Mouse (Mus musculus) heart, embryonic 12.5 days (tissue): ENCODE results near the gene Ccer2. TPM values are rescaled to one million over a fixed set of nuclear protein-coding genes. Genes with fewer than 3 reads are reported as not detected.

Experiments
- ATAC-seq: fragments of 200-750 bp; cut with Nextera tagmentation; 2 replicates; pipeline ENCODE4 v1.8.0; 2017; ENCODE audit warnings: moderate TSS enrichment, moderate library complexity; ENCODE audit not compliant: insufficient number of reproducible peaks, low FRiP score
- H3K27ac ChIP-seq: fragments of 300-500 bp; sonication (generic); 2 replicates; pipeline ENCODE4 v1.5.1; 2016; ENCODE audit warnings: mild to moderate bottlenecking, moderate library complexity; ENCODE audit not compliant: poor library complexity, severe bottlenecking
- H3K27me3 ChIP-seq: fragments of 300-500 bp; sonication (generic); replicated peaks from 2 replicates; pipeline ENCODE4 v1.6.1; 2016; ENCODE audit warnings: mild to moderate bottlenecking, moderate library complexity
- H3K36me3 ChIP-seq: fragments of 300-500 bp; sonication (generic); 2 replicates; pipeline ENCODE4 v1.6.1; 2016; ENCODE audit warnings: mild to moderate bottlenecking, moderate library complexity
- H3K4me1 ChIP-seq: fragments of 300-500 bp; sonication (generic); replicated peaks from 2 replicates; pipeline ENCODE4 v1.6.1; 2016; ENCODE audit warnings: mild to moderate bottlenecking
- H3K4me2 ChIP-seq: fragments of 300-500 bp; sonication (generic); 2 replicates; pipeline ENCODE4 v1.6.1; 2016; ENCODE audit warnings: mild to moderate bottlenecking, moderate library complexity
- H3K4me3 ChIP-seq: fragments of 300-500 bp; sonication (generic); 2 replicates; pipeline ENCODE4 v1.5.1; 2016; ENCODE audit warnings: mild to moderate bottlenecking
- H3K9ac ChIP-seq: fragments of 300-500 bp; sonication (generic); 2 replicates; pipeline ENCODE4 v1.6.1; 2016; ENCODE audit warnings: mild to moderate bottlenecking, moderate library complexity
- H3K9me3 ChIP-seq: fragments of 300-500 bp; sonication (generic); replicated peaks from 2 replicates; pipeline ENCODE4 v1.6.1; 2016; ENCODE audit warnings: mild to moderate bottlenecking, moderate library complexity
- WGBS: fragments of 180-500 bp; shearing (Covaris S2); methylation state at CpG from one replicate; pipeline ENCODE4 v1.1.7; 2016; 5-methylcytosine and 5-hydroxymethylcytosine counted together
- polyA plus RNA-seq: library from polyadenylated mRNA; unstranded; fragments of >200 nt; fragmentation: Nextera tagmentation; extraction: Ambion mirVana; gene quantifications from 2 replicates; pipeline ENCODE4 v1.2.1, GENCODE M21; 2016

Ccer2 gene
- polyA plus RNA-seq, 1 experiment from 2014 or later, result not detected

- Histone ChIP-seq H3K4me2 (no peak overlapping the region), H3K4me3 (no peak overlapping the region), H3K4me1 (peaks cover 15% of the 10 kb centered on the region; the same call in 1 of the 2 replicates), H3K27me3 (no peaks in the 10 kb centered on the region), H3K36me3 (peaks cover 6% of the 10 kb centered on the region; the same call in 1 of the 2 replicates), H3K27ac (no peak overlapping the region), H3K9me3 (no peaks in the 10 kb centered on the region), H3K9ac (no peak overlapping the region)
- WGBS, result 71% methylated on average over 14 of the region's 14 CpGs
- no peak for ATAC-seq
Measured at GRCm38 (mm10) chr7:28792391-28793185, 36.6 kb downstream of the Ccer2 start.

DNA sequence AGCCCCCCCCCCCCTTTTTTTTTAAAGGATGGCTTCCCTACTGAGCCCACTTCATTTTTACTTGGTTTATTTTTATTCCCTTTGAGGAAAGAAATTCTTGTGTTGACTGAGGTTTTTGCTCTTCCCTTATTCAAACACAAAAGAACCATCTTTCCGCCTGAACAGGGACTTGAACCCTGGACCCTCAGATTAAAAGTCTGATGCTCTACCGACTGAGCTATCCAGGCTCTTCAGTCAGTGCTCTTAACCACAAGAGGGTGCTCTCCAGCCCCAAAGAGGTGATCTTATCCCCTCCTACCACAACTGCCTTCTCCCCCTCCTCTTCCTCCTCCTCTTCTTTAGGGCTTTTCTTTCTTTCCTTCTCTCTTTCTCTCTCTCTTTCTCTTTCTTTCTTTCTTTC is 37.9 kb downstream of the Ccer2 start:
- no peak overlapping the region for H3K4me2 ChIP-seq
- H3K27me3 ChIP-seq, result no peaks in the 10 kb centered on the region
- no peak overlapping the region for H3K9ac ChIP-seq
- H3K9me3 ChIP-seq, result no peaks in the 10 kb centered on the region
- peaks cover 12% of the 10 kb centered on the region; the same call in 1 of the 2 replicates for H3K4me1 ChIP-seq
- no peaks in the 10 kb centered on the region for H3K36me3 ChIP-seq
- 28% methylated on average over 2 of the region's 2 CpGs for WGBS
- no peak overlapping the region for H3K27ac ChIP-seq
- no peak for ATAC-seq
- no peak overlapping the region for H3K4me3 ChIP-seq

DNA sequence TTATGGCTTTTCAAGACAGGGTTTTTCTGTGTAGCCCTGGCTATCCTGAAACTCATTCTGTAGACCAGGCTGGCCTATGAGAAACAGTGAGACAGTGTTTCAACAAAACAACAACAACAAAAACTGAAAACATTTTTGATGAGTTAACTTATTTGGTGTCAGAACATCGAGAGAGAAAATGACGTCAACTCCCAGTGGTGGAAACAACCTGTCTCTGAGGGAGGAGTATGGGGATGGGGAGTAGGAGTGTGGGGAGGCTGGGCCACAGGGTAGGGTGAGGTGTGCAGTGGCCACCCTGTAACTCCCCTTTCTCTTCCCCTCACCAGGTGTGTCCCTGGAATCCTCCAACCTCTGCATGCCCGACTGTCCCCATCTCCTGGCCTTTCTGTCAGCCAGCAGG is 38.5 kb downstream of the Ccer2 start:
- Histone ChIP-seq H3K9me3 (no peaks in the 10 kb centered on the region), H3K27ac (no peak overlapping the region), H3K4me1 (peaks cover 8% of the 10 kb centered on the region; the same call in 1 of the 2 replicates), H3K4me3 (no peak overlapping the region), H3K36me3 (no peaks in the 10 kb centered on the region), H3K27me3 (no peaks in the 10 kb centered on the region), H3K9ac (no peak overlapping the region), H3K4me2 (no peak overlapping the region)
- ATAC-seq, result no peak
- WGBS, result 72% methylated on average over 3 of the region's 3 CpGs

- Histone ChIP-seq H3K36me3 (no peaks in the 10 kb centered on the region), H3K27ac (no peak overlapping the region), H3K27me3 (no peaks in the 10 kb centered on the region), H3K9me3 (no peaks in the 10 kb centered on the region), H3K4me3 (no peak overlapping the region), H3K4me2 (peak overlapping the region; percentile 57), H3K4me1 (peaks cover 8% of the 10 kb centered on the region; the same call in 1 of the 2 replicates), H3K9ac (peak overlapping the region; percentile 5; the same call in 1 of the 2 replicates)
- ATAC-seq, result no peak
- WGBS, result 64% methylated on average over 15 of the region's 15 CpGs
Measured at GRCm38 (mm10) chr7:28795832-28796231, 39.9 kb downstream of the Ccer2 start.

GRCm38 (mm10) chr7:28796562-28796975 is 40.6 kb downstream of the Ccer2 start:
- H3K4me3 ChIP-seq, result peak overlapping the region; percentile 22
- peaks cover 12% of the 10 kb centered on the region for H3K4me1 ChIP-seq
- H3K9me3 ChIP-seq, result no peaks in the 10 kb centered on the region
- no peaks in the 10 kb centered on the region for H3K27me3 ChIP-seq
- H3K9ac ChIP-seq, result peak overlapping the region; percentile 52
- peak overlapping the region; percentile 57 for H3K4me2 ChIP-seq
- WGBS, result 10% methylated on average over 32 of the region's 32 CpGs
- no peak overlapping the region for H3K27ac ChIP-seq
- H3K36me3 ChIP-seq, result no peaks in the 10 kb centered on the region
- ATAC-seq, result peak; percentile 67; the same call in 1 of the 2 replicates

DNA sequence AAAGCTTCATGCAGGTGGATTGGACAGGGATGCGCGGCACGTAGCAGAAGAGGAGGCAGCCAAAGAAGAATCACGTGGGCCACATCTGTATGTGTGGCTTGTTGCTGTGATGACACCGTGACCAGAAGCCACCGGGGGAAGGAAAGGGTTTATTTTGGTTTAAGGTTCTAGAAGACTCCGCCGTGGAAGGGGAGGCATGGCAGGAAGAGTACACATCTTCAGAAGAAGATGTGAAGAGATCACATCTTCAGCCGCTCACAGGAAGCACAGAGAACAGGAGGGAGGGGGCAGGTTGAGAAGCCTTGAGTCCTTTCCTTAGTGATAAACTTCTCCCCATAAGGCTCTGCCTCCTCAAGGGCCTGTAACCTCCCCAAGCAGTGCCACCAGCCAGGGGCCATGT is 44.0 kb downstream of the Ccer2 start:
- Histone ChIP-seq H3K4me1 (peaks cover 39% of the 10 kb centered on the region), H3K9ac (no peak overlapping the region), H3K36me3 (no peaks in the 10 kb centered on the region), H3K27ac (no peak overlapping the region), H3K9me3 (no peaks in the 10 kb centered on the region), H3K27me3 (no peaks in the 10 kb centered on the region), H3K4me2 (no peak overlapping the region), H3K4me3 (no peak overlapping the region)
- ATAC-seq, result no peak
- WGBS, result 89% methylated on average over 9 of the region's 9 CpGs

GRCm38 (mm10) chr7:28801451-28801850 is 45.5 kb downstream of the Ccer2 start:
- no peak overlapping the region for H3K4me3 ChIP-seq
- no peaks in the 10 kb centered on the region for H3K36me3 ChIP-seq
- WGBS, result 67% methylated on average over 3 of the region's 3 CpGs
- H3K9ac ChIP-seq, result no peak overlapping the region
- no peak overlapping the region for H3K4me2 ChIP-seq
- H3K4me1 ChIP-seq, result peaks cover 37% of the 10 kb centered on the region
- ATAC-seq, result no peak
- no peaks in the 10 kb centered on the region for H3K9me3 ChIP-seq
- H3K27me3 ChIP-seq, result no peaks in the 10 kb centered on the region
- peak overlapping the region; percentile 87 for H3K27ac ChIP-seq

- no peaks in the 10 kb centered on the region for H3K27me3 ChIP-seq
- H3K27ac ChIP-seq, result peak overlapping the region; percentile 87
- H3K4me3 ChIP-seq, result no peak overlapping the region
- ATAC-seq, result peak; percentile 33; the same call in 1 of the 2 replicates
- H3K9ac ChIP-seq, result peak overlapping the region; percentile 44; the same call in 1 of the 2 replicates
- H3K9me3 ChIP-seq, result no peaks in the 10 kb centered on the region
- no peaks in the 10 kb centered on the region for H3K36me3 ChIP-seq
- H3K4me2 ChIP-seq, result peak overlapping the region; percentile 28
- peaks cover 31% of the 10 kb centered on the region for H3K4me1 ChIP-seq
- 30% methylated on average over 10 of the region's 10 CpGs for WGBS
Measured at GRCm38 (mm10) chr7:28801901-28802670, 46.1 kb downstream of the Ccer2 start.

DNA sequence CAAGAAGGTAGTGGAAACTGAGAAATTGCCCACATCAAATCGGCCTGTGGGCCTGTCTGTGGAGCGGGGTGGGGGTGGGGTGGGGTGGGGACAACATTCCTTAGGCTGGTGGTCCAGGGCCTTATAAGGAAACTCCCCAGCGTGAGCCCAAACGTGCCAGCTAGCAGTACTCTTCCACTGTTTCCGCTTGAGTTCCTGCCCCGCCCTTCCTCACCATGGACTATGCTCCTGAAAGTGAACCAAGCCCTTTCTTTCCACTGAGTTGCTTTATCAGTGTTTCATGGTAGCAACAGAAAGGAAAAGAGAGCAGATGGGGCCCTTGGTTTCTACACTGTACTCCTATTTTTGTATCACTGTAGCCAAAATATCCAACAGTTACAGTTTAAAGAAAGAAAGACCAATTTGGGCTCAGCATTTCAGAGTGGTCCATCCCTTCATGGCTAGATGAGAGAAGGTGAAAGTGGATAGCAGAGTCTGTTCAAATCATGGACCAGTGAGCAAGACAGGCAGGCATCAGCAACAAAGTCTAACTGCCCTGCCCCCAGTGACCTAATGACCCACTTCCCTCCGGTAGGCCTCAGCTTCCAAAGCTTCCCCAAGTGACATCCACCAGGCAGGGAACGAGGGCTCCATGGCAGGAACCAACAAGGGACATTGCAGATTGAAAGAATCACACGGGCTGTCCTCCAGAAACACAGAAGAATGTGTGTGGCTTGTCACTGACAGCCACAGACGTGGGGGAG is 47.0 kb downstream of the Ccer2 start:
- Histone ChIP-seq H3K9me3 (no peaks in the 10 kb centered on the region), H3K4me2 (peak overlapping the region; percentile 28), H3K9ac (peak overlapping the region; percentile 50), H3K36me3 (no peaks in the 10 kb centered on the region), H3K4me3 (no peak overlapping the region), H3K27ac (peak overlapping the region; percentile 87), H3K27me3 (no peaks in the 10 kb centered on the region), H3K4me1 (peaks cover 36% of the 10 kb centered on the region)
- 5% methylated on average over 10 of the region's 10 CpGs for WGBS
- ATAC-seq, result peak; percentile 82

GRCm38 (mm10) chr7:28803756-28804155 is 47.8 kb downstream of the Ccer2 start:
- Histone ChIP-seq H3K27me3 (no peaks in the 10 kb centered on the region), H3K4me1 (peaks cover 40% of the 10 kb centered on the region), H3K27ac (peak overlapping the region; percentile 87), H3K36me3 (no peaks in the 10 kb centered on the region), H3K4me2 (no peak overlapping the region), H3K9ac (no peak overlapping the region), H3K9me3 (no peaks in the 10 kb centered on the region), H3K4me3 (no peak overlapping the region)
- WGBS, result 42% methylated on average over 4 of the region's 4 CpGs
- no peak for ATAC-seq

DNA sequence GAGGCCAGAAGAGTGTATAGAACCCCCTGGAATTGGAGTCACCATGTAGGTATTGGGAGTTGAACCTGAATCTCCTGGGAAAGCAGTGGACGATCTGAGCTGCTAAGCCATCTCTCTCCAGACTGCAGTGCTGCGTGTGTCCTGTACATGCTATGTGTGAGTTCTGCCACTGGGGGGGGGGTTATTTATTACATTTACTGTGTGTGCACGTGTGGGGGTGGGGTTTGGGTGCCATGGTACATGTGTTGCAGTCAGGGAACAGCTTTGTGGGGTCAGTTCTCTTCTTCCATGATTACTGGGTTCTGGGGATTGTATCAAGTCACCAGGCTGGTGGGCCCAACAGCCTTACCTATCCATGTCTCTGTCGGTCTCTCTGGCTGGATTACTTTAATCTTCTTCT is 50.9 kb downstream of the Ccer2 start:
- H3K4me3 ChIP-seq, result no peak overlapping the region
- peaks cover 34% of the 10 kb centered on the region for H3K4me1 ChIP-seq
- no peak overlapping the region for H3K9ac ChIP-seq
- H3K4me2 ChIP-seq, result no peak overlapping the region
- no peak overlapping the region for H3K27ac ChIP-seq
- no peaks in the 10 kb centered on the region for H3K9me3 ChIP-seq
- no peaks in the 10 kb centered on the region for H3K36me3 ChIP-seq
- no peaks in the 10 kb centered on the region for H3K27me3 ChIP-seq
- WGBS, result 80% methylated on average over 4 of the region's 4 CpGs
- no peak for ATAC-seq
